Mouse (Mus musculus) adrenal gland, postnatal 0 days (tissue): ENCODE data around the gene Vmn1r117. TPM values are rescaled to one million over a fixed set of nuclear protein-coding genes. Genes with fewer than 3 reads are reported as not detected.

Experiments used
- polyA plus RNA-seq: library from polyadenylated mRNA; unstranded; fragments of >200 nt; fragmentation: Nextera tagmentation; extraction: Ambion mirVana; gene quantifications from 2 replicates; pipeline ENCODE4 v1.2.1, GENCODE M21; 2015

Gene Vmn1r117
- not detected in 2 replicates for polyA plus RNA-seq

GRCm38 (mm10) chr7:20884021-20884420 is at the start of gene Vmn1r117:
Gene Vmn1r117 (minus strand): TSS chr7:20884121.

DNA sequence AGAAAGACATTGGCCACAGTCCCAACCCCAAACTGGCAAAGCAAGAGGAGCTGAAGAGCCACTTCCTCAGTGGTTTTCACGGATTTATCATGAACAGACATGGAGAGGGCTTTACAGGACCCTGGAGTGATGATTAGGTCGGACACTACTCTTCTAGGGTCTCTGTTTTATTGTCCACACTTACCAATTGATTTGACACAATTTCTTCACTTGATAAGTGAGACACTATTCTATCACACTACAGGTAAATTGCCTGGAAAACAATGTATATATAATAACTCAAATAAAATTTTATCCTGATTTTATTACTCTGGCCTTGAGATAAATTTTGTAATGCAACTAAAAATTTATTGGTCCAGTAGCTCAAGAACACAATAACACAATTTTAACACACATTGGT is 28.3 kb upstream of the Vmn1r117 start, which contains the start of gene Vmn1r118:
Gene Vmn1r118 (minus strand): TSS at position 101 of the 400 bp plus-strand sequence.

GRCm38 (mm10) chr7:20871956-20872355 is 12.0 kb downstream of the Vmn1r117 start, which contains the start of gene Vmn1r116:
Gene Vmn1r116 (plus strand): TSS chr7:20872256.

DNA sequence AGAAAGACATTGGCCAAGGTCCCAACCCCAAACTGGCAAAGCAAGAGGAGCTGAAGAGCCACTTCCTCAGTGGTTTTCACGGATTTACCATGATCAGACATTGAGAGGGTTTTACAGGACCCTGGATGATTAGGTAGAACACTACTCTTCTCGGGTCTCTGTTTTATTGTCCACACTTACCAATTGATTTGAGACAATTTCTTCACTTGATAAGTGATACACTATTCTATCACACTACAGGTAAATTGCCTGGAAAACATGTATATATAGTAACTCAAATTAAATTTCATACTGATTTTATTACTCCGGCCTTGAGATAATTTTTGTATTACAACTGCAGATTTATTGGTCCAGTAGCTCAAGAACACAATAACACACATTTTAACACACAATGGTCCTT is 39.0 kb downstream of the Vmn1r117 start, which contains the start of gene Vmn1r115:
Gene Vmn1r115 (minus strand): TSS at position 101 of the 400 bp plus-strand sequence.

Other genes with a start within 250 kb of the Vmn1r117 start
- not detected in 2 replicates for gene Vmn1r107, start 215.2 kb downstream of the Vmn1r117 start, polyA plus RNA-seq
- gene Vmn1r111, start 180.9 kb downstream of the Vmn1r117 start, polyA plus RNA-seq = not detected in 2 replicates
- not detected in 2 replicates for gene Gm10668, start 153.5 kb downstream of the Vmn1r117 start, polyA plus RNA-seq
- not detected in 2 replicates for gene Vmn1r112, start 112.9 kb downstream of the Vmn1r117 start, polyA plus RNA-seq
- not detected in 2 replicates for gene Vmn1r113, start 96.8 kb downstream of the Vmn1r117 start, polyA plus RNA-seq
- not detected in 2 replicates for gene Vmn1r114, start 71.9 kb downstream of the Vmn1r117 start, polyA plus RNA-seq
- gene Vmn1r115, start 39.1 kb downstream of the Vmn1r117 start, polyA plus RNA-seq = not detected in 2 replicates
- not detected in 2 replicates for gene Vmn1r116, start 11.9 kb downstream of the Vmn1r117 start, polyA plus RNA-seq
- not detected in 2 replicates for gene Vmn1r118, start 28.2 kb upstream of the Vmn1r117 start, polyA plus RNA-seq
- not detected in 2 replicates for gene Vmn1r119, start 128.3 kb upstream of the Vmn1r117 start, polyA plus RNA-seq
- not detected in 2 replicates for gene Vmn1r120, start 169.7 kb upstream of the Vmn1r117 start, polyA plus RNA-seq
- not detected in 2 replicates for gene Vmn1r121, start 214.4 kb upstream of the Vmn1r117 start, polyA plus RNA-seq